Mouse (Mus musculus): ENCODE data around the gene 2210011C24Rik. TPM values are rescaled to one million over a fixed set of nuclear protein-coding genes. Genes with fewer than 3 reads are reported as not detected.
A peak's percentile ranks its signal among the peaks of the same experiment; 100 is the strongest.
"Not testable (repeated sequence)": the region's sequence is repeated elsewhere in the genome, so short reads cannot be mapped to it uniquely, and the experiment has no call there.

2210011C24Rik gene
- total RNA-seq, 4 experiments from 2014 or later: 0.37 to 2.6 (median 1.5) TPM

DNA sequence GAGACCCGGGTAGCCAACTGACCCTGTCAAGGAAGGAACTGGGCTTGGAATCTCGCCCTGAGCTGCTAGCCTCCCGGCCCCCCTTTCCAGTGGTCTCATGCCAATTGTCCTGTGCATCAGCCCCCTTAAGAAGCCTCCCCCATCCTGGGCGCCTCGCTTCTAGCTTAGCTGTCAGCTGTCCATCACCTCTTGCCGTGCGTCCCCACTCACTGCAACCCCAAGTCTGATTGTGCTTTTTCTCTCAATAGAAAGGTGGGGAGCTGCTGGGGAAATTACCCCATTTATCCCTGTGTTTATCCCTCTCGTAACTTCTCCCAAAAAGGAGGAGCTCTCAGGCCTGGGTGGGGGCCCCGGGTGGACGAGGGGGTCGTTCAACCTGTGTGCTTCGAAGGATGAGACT, 16.0 kb downstream of the 2210011C24Rik start:
- peak in 1 of 2 experiments; percentile 38 for DNase-seq (ENCODE audit: low spot score in 2 of 2)

DNA sequence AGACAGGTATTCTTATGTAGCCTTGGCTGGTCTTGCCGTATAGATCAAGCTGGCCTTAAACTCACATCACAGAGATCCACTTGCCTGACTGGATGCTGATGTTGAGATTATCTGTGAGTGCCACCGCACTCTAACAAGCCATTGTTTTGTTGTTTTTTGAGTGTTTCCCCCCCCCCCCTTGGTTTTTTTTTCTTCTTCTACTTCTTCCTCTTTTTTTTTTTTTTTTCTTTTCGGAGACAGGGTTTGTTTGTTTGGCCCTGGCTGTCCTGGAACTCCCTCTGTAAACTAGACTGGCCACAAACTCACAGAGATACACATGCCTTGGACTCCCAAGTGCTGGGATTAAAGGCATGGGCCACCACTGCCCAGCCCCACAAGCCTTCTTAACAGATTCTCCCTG, 17.9 kb downstream of the 2210011C24Rik start:
- DNase-seq (ENCODE audit: low spot score in 2 of 2): no peak

DNA sequence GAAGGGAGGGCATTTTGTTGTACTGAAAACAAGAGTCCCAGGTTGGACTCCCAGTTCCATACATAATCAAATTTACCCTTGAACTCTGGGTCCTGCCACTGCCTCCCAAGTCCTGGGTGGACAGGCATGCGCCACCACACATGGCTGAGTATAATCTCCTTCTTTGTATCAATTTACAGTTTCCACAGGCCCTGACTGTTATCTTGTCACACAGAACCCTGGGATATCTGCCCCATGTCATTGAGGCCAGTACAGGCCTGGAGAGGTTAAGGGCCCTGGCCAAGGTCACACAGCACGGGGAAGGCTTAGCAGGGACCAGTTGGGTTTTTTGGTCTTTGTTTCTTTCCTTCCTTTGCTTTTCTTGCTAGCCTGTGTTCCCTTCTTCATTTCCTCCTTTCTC, 19.5 kb downstream of the 2210011C24Rik start:
- DNase-seq (ENCODE audit: low spot score in 2 of 2): no peak

DNA sequence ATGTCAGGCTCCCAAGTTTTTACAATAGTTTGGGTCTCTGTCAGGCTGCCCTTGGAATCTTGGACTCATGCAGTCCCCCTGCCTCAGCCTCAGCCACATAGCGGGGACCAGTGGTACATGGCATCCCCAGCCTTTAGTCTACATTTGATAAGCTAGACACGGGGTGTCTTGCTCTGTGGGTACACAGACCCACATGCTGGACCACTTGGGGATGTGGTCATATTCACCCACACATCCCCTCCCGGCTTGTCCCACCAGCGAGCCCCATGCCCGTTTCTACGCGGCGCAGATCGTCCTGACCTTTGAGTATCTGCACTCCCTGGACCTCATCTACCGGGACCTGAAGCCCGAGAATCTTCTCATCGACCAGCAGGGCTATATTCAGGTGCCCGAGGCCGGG, 21.8 kb downstream of the 2210011C24Rik start:
- no peak for DNase-seq (ENCODE audit: low spot score in 2 of 2)

DNA sequence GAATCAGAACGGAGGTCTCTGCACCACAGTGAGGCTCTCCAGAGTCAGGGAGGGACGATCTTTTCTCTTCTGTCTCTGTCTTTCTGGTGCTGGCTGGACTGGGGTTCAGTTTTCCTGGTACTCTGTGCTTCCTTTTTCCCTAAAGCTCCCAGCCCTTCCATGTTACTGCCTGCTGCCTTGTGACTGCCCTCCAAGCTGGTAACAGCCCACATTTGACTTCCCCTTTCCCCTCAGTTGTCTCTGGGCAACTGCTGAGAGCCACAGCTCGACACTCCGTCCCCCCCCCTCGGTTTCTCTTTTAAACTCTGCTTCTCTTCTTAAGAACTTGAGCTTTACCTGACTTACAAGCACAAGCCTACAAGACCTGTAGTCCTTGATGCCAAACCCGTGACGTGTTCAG, 22.7 kb downstream of the 2210011C24Rik start:
- DNase-seq (ENCODE audit: low spot score in 2 of 2): no peak

DNA sequence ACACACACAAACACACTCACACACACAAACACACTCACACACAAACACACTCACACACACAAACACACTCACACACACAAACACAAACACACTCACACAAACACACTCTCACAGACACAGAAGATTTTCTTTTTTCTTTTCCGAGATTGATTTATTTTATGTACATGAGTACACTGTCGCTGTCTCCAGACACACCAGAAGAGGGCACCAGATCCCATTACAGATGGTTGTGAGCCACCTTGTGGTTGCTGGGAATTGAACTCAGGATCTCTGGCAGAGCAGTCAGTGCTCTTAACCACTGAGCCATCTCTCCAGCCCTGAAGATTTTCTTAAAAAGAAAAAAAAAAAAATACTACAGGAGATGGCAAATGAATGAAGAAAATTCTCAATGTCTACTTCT, 28.7 kb downstream of the 2210011C24Rik start:
- not testable (repeated sequence) for DNase-seq (ENCODE audit: low spot score in 2 of 2)

DNA sequence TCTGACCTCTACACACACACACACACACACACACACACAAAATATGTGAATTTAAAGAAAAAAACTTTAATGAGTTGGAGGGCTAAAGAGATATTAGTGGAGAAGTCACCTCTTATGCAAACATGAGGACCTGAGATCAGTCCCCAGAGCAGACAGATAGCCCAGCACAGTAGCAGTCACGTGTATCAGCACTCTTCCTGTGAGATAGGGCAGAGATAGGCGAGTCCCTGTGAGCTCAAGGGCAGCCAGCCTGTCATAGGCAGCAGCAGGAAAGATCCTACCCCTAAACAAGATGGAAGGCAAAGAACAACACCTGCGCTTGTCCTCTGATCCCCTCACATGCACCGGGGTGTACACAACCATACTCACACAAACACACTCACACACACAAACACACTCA, 29.5 kb downstream of the 2210011C24Rik start:
- no peak for DNase-seq (ENCODE audit: low spot score in 2 of 2)

DNA sequence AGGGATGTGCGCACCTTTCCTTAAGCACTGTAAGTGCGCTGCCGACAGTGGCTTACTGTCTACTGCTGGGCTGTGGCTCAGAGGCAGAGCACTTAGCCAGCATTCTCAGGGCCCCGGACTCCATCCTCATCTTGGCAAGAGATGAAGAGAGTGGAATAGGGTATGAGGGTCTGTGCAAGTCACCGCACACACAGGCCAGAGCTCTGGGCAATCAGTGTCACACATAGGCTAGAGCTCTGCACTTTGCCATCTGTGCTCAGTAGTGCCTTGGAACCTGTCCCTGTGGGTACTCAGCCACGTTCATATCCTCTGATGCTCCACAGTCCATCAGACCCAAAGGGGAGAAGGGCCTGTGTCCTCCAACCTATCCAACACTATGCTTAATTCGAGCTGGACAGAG, 30.4 kb downstream of the 2210011C24Rik start:
- no peak for DNase-seq (ENCODE audit: low spot score in 2 of 2)

DNA sequence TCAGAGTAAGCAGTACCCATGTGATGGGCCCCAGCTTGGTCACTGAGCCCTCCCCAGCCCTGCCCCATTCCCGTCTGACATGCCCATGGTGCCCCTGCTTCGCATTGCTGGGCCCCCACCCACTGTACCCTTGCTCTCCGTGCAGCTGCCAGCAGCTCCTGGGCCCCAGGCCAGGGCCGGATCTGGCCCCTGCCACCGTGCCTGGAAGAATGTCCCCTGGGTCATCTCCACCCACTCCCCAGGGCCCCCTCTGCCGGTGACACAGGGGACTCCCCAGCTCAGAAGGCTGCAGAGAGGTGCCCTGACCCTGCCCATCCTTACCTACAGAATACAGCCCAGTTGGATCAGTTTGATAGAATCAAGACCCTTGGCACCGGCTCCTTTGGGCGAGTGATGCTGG, 31.1 kb downstream of the 2210011C24Rik start:
- no peak for DNase-seq (ENCODE audit: low spot score in 2 of 2)

DNA sequence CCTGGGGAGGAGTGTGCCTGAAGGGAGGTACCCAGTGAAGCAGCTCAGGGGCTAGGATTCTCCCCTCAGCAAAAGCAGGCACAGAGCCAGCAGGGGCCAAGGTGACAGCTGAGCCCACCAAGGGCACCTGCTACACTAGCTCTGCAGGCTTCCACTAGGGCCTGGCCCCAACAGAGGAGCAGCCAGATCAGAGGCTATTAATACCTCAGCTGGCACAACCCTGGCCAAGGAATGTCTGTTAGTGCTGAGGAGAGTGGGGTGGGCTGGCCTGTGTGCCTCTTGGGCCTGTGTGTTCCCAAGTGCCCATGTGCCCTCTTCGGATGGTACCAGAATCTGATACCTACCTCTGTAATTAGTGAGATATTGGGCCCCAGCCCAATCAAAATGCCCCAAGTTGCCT, 31.7 kb downstream of the 2210011C24Rik start:
- DNase-seq (ENCODE audit: low spot score in 2 of 2): no peak

DNA sequence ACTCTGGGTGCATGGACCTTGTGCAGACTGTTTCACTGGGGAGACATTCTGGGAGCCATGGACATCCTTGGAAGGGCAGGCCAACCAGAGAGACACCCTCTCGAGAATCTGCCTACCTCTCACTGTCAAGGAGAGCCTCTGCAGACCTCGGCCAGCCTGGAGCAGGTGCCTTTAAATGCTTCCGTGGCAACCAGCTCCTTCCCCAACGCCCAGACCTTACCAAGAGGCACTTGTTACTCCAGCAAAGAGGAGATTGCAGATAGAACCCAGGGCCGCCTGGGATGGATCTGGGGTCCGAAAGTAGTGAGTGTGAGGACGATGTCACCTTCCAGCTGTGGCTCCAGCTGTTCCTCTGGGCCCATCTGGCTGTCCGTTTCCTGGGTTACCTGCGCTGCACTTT, 33.8 kb downstream of the 2210011C24Rik start:
- no peak for DNase-seq (ENCODE audit: low spot score in 2 of 2)

DNA sequence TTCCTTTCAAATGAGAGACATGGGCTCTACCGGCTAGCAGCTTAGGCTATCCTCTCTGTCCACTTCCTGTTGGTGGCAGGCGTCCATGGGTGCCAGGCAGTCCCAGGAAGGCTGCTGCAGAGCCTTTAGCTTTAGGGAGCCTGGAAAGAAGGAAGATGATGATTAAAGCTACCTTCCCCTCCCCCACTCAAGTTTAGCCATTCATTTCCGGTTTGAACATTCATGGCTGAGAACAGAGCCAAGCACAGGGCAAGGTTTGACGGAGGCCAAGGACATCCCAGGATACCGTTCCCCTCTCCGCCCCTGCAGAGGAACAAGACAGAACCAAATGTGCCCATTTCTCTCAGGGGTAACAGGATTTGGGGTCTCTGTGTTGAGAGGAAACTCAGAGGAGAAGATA, 34.3 kb downstream of the 2210011C24Rik start:
- no peak for DNase-seq (ENCODE audit: low spot score in 2 of 2)

DNA sequence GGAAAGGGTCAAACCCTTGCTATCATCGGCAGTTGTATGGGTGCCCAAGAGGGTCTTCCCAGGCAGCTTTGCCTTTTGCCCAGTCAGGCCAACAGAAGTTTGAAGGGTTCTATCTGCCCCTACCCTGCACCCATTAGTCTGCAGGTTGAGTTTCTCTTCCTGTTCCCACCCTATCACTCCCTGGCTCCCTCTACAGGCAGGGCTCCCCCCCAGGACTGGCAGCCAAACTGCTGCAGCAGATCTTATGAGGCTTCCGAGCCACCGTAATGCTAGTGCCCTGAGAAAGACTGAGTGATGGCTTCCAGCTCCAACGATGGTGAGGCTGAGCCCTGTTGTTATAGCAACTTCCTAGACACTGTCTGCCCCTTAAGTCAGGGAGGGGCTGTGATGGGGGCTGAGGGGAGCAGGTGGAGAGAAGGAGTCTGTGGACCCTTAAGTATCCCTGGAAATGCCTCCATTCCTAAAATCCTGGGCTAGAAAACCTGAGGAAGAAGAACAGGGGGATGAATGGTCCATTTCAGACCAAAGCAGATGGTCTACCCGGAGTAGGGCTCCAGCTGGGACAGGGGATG, 35.1 kb downstream of the 2210011C24Rik start:
- no peak for DNase-seq (ENCODE audit: low spot score in 2 of 2)

DNA sequence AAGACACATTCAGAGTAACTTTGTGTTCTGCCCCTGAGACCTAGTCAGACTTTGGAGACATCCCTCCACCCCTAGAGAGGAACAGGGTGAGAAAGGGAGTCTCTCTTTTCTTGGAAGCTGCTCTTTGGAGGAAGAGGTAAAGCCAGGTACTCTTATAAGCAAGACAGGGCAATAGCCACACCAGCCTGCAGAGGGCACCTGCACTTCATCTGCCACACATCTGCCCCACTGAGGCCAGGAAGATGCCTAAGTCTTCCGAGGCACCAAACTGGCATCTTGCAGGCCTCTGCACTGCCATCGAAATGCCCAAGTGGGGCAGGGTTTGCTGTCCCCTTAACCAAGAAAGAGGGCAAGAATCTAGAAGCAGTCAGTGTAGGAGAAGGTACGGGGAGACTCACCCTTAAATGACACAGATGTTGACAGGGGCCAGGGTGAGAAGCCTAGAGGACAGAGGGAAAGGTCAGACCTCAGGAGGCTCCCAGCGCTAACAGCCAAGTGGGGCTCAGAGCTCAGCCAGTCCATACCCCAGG, 35.8 kb downstream of the 2210011C24Rik start:
- DNase-seq (ENCODE audit: low spot score in 2 of 2): no peak

DNA sequence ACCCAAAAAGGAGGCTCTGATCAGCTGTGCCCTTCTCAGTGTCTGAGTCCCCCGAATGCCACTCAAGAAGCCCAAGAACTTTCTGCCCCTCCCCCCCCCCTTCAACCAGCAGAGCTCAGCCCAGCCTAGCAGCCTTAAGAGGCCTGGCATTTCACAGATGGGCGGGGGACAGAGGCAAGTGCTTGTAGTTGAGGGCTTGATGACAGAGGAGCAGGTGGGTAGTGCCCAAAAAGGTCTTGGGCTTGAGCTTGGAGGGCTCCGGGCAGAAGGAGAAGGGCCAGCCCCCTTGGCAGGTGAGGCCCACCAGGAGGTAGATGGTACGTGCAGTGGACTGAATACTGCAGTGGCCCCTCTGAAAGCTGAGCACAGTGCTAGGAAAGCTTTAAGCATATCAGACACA, 37.5 kb downstream of the 2210011C24Rik start:
- no peak for DNase-seq (ENCODE audit: low spot score in 2 of 2)

DNA sequence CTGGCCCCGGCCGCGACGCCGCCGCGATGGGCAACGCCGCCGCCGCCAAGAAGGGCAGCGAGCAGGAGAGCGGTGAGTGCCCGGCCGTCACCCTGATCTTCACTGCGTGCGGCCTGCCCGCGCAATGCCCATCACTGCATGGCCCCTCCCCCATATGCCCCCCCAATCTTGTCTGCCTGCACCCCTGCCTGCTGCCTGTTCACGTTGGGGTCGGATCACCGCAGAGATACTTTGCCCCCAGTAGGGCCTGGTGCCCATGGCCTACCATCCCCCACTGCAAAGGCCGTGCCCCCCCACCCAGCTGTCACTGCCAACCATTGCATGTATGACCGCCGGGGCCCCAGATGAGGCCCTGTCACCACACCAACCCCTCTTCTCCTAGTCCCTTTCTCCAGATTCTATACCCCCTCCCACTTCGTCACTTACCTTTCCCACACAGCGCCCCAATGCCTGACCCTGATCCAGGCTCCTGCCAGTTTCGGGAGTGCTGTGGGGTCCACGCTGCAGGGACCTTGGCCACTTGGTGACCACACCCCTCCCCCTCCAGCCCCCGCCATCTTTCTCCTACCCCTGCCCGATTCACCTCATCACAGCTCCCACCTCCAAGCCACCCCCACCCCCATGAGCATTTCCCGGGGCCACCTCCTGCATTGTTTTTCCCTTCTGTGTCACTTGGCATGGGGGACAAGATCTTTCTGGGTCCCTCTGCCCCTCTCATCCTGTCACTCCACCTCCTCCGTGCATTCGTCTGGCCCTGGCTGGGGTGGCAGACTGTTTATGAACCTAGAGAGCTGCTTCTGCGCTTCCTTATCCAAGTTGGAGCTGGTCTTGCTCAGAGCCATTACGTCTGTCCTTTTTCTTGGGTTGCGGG, 38.6 kb downstream of the 2210011C24Rik start:
- no peak for DNase-seq (ENCODE audit: low spot score in 2 of 2)

DNA sequence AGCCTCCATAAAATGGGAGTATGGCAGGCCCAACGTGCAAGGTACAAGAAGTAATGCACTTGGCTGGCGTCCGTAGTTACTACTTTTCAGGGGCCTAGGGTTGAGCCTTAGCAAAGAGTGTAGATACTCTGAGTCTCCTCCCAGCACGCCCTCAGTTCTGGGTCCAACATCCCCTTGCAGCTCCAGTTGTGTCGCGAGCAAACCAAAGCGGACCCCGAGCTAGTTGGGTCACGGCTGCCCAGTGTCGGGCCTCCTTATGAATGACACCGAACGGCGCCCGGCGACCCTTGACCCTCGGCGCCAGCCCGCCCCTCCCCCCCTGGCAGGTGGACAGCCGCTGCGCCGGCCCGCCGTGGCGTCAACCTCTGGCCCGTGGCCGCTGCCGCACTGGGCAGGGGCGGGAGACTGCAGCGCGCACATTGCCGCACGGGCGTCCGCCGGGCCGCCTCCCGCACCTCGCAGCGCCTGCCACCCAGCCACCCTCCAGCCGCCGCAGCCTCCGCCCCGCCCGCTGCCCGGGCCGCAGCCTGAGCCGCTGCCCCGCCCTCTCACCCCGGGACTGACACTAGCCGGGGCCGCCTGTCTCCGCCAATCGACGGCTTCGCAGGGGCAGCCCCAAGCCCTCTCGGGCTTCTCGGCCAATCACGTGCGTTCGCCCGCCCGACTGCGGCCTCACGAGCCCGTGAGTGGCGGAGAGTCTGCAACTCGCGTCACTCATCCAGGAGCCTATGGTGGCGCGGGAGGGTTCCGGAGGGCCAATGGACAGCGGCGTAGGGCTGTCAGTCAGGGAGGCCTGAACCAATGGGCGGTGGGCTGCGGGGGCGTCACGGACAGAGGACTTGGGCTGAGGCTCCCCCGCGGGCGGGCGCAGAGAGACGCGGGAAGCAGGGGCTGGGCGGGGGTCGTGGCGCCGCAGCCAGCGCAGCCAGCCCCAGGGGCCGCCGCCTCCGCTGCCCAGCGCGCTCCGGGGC, 39.5 kb downstream of the 2210011C24Rik start, which contains the start of gene Prkaca:
Prkaca (plus strand) TSS at position 844 of the 971 bp plus-strand sequence.
- DNase-seq (ENCODE audit: low spot score in 2 of 2): peak; percentile 96 to 100

DNA sequence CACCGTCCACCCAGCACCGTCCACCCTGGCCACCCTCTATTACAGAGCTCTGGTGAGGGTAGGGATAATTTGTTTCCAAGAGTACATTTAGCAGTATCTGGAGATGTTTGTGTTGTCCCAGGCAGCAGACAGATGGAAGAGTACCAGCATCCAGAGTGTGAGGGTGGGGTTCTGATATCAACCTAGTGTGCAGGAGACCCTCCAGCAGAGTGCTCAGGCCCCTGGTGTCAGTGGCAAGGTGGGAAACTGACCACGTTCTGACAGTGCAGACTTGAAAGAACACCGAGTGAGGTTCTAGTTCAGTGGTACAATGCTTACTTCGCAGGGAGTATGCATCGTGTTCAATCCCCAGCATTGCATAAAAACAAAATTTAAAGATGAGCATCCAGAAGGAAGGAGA, 40.3 kb downstream of the 2210011C24Rik start:
- DNase-seq (ENCODE audit: low spot score in 2 of 2): no peak

DNA sequence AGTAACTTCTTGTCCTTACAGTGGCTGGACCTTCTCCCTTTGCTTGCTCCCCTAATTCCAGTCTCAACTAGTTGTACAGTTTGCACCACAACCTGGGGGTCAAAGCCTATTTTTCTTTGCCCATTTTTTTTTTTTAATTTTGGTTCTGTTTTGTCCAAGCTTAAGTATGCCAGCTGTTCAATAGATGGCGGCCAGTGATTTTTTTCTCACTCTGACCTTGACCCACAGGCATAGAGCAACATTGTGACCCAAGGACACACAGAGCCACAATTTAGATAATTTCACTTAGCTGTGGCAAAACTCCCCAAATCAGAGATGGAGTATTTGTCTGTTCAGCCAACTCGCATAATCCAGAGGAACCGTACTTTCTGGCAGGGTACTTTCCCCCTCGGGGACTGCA, 40.9 kb downstream of the 2210011C24Rik start:
- DNase-seq (ENCODE audit: low spot score in 2 of 2): no peak

DNA sequence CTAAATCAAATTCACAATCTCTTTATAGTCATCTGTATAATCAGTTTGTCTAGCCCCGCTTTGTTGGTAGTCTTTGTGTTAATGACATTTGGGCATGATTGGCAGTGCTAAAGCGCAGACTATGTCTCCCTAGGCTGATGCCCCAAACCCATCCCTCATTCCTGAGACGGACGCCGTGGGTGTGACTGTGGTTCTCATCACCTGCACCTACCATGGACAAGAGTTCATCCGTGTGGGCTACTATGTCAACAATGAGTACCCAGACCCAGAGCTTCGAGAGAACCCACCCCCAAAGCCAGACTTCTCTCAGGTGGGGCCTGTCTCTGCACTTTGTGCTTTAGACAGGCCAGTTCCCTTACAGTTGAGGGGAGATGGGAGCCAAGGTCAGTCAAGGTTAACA, 44.3 kb downstream of the 2210011C24Rik start:
- DNase-seq (ENCODE audit: low spot score in 2 of 2): no peak

DNA sequence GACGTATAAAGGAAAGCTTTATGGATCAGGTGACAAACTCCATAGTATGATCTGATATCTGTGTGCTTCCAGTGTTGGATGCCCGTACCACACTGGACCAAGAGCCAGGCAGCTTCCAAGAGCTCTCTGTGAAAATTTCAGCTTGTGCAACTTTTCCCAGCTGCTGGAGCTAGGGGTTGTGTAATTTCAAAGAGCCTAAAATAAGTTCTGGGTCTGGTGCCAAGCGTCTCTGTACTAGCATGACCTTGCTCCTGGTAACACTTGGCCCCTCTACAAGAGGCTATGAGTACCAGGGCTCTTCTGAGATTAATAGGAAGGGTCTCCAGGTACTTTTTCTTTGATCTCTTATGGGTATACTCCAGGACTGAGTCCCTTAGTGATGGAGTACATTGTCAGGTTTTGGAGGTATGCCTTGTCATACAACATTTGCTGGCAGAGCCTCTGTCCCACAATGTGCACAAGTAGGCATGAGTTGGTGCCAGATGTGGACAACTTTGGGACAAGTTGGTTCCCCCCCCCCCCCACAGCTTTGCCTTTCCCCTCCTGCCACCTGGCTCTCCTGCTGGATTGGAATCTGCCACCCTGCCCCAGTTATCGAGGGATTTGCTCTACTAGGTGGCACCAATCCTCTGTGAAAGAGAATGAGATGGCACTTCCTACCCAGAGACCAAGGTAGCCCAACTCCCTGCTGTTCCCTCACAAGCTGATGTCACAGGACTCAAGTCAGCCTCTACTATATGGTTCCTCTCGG, 47.8 kb downstream of the 2210011C24Rik start:
- DNase-seq (ENCODE audit: low spot score in 2 of 2): no peak
